Mouse (Mus musculus) cortical plate, adult 2 months (tissue): ENCODE measurements around the gene Fbxw4.

Experiments
- CTCF ChIP-seq: fragments of 200-500 bp; IDR thresholded peaks from 2 replicates; pipeline ENCODE4 v1.5.1; 2011; ENCODE audit warnings: mild to moderate bottlenecking, control low read depth, low read length; ENCODE audit not compliant: insufficient read depth; ENCODE audit errors: extremely low read depth
- POLR2A ChIP-seq: fragments of 200-500 bp; IDR thresholded peaks from 2 replicates; pipeline ENCODE4 v1.6.1; 2011; ENCODE audit warnings: mild to moderate bottlenecking, low read length, control low read depth; ENCODE audit not compliant: insufficient read depth; ENCODE audit errors: extremely low read depth

DNA sequence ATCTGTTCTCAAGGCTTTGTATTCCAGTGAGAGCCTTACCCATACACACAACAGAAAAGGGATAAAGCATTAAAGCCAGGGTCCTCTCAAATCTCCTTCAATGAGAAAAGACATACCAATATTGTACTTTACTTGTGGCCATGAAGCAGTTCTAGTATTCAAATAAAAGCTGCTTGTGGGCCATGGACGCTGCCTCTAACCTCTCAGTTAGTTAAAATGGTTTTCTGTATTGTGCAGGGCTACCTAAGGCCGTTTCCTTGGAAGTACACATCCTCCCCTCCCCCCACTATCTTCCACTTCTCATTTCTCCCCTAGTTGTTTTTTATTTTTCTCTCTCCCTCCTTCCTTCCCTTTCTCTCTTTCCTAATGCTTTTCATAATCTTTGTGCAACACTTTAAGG, 3.7 kb upstream of the Fbxw4 start:
- TF ChIP-seq POLR2A = no peak
- no peak for TF ChIP-seq CTCF
